Mouse (Mus musculus) megakaryocyte, embryonic 14.5 days (primary cell): ENCODE measurements at regions not wholly inside any gene's neighbourhood (a gene's known extent, or its start where the extent isn't known, plus 50 kb on each side); places are given as distances from the start of the nearest gene placed in this dataset.

Experiments
- H3K27me3 ChIP-seq: replicated peaks from 2 replicates; pipeline ENCODE3; 2012; ENCODE audit warnings: inconsistent platforms
- H3K36me3 ChIP-seq: replicated peaks from 2 replicates; pipeline ENCODE3; 2012; ENCODE audit warnings: low read length, inconsistent platforms, mixed read lengths
- H3K4me1 ChIP-seq: 2 replicates; pipeline ENCODE4 v1.6.1; 2012; ENCODE audit warnings: inconsistent platforms
- H3K4me3 ChIP-seq: replicated peaks from 2 replicates; pipeline ENCODE3; 2012; ENCODE audit warnings: moderate library complexity, mild to moderate bottlenecking, inconsistent platforms
- H3K9me3 ChIP-seq: 2 replicates; pipeline ENCODE4 v1.6.1; 2012; ENCODE audit warnings: inconsistent platforms
- FLI1 ChIP-seq: IDR thresholded peaks from 2 replicates; pipeline ENCODE4 v1.6.1; 2012; ENCODE audit warnings: low read length, inconsistent platforms, mixed read lengths
- GATA1 ChIP-seq: IDR thresholded peaks from 3 replicates; pipeline ENCODE4 v1.6.1; 2012; ENCODE audit warnings: mixed read lengths, low read length, inconsistent platforms, borderline replicate concordance

GRCm38 (mm10) chr11:79802566-79802965 lies 159.6 kb downstream of the Utp6 start:
- TF ChIP-seq FLI1 (no peak), GATA1 (no peak)

GRCm38 (mm10) chr11:79800256-79800655 lies 161.9 kb downstream of the Utp6 start:
- no peaks in the 10 kb centered on the region for H3K36me3 ChIP-seq
- H3K4me1 ChIP-seq: no peaks in the 10 kb centered on the region
- H3K4me3 ChIP-seq: no peak overlapping the region
- H3K27me3 ChIP-seq: peaks cover 61% of the 10 kb centered on the region
- peaks cover 21% of the 10 kb centered on the region for H3K9me3 ChIP-seq
- TF ChIP-seq FLI1 (no peak), GATA1 (no peak)

More at GRCm38 (mm10) chr11:79802566-79802965, 159.6 kb downstream of the Utp6 start:
- no peaks in the 10 kb centered on the region for H3K36me3 ChIP-seq
- H3K9me3 ChIP-seq: peaks cover 33% of the 10 kb centered on the region
- no peak overlapping the region for H3K4me3 ChIP-seq
- peaks cover 11% of the 10 kb centered on the region for H3K4me1 ChIP-seq
- peaks cover 68% of the 10 kb centered on the region for H3K27me3 ChIP-seq

GRCm38 (mm10) chr11:79788251-79788741 lies 173.9 kb downstream of the Utp6 start:
- no peak for TF ChIP-seq FLI1
- no peak for TF ChIP-seq GATA1
- Histone ChIP-seq H3K4me3 (no peak overlapping the region), H3K4me1 (peaks cover 35% of the 10 kb centered on the region), H3K9me3 (no peaks in the 10 kb centered on the region), H3K36me3 (no peaks in the 10 kb centered on the region), H3K27me3 (peaks cover 78% of the 10 kb centered on the region)

- TF ChIP-seq GATA1 (no peak), FLI1 (no peak)
- no peak overlapping the region for H3K4me3 ChIP-seq
- no peaks in the 10 kb centered on the region for H3K9me3 ChIP-seq
- peaks cover 34% of the 10 kb centered on the region for H3K4me1 ChIP-seq
- H3K27me3 ChIP-seq: peaks cover 78% of the 10 kb centered on the region
- H3K36me3 ChIP-seq: no peaks in the 10 kb centered on the region
Measured at GRCm38 (mm10) chr11:79787766-79788165, 174.4 kb downstream of the Utp6 start.

GRCm38 (mm10) chr11:79784071-79784470 lies 178.1 kb downstream of the Utp6 start:
- Histone ChIP-seq H3K36me3 (no peaks in the 10 kb centered on the region), H3K27me3 (peaks cover 75% of the 10 kb centered on the region), H3K4me1 (peaks cover 14% of the 10 kb centered on the region), H3K4me3 (no peak overlapping the region), H3K9me3 (no peaks in the 10 kb centered on the region)
- TF ChIP-seq GATA1 (no peak), FLI1 (no peak)

GRCm38 (mm10) chr11:79781966-79782365 lies 180.2 kb downstream of the Utp6 start:
- Histone ChIP-seq H3K4me1 (peaks cover 3% of the 10 kb centered on the region; the same call in 1 of the 2 replicates), H3K27me3 (peaks cover 78% of the 10 kb centered on the region), H3K9me3 (no peaks in the 10 kb centered on the region), H3K36me3 (no peaks in the 10 kb centered on the region), H3K4me3 (no peak overlapping the region)
- TF ChIP-seq FLI1 (no peak), GATA1 (no peak)

- TF ChIP-seq GATA1: no peak
- no peak for TF ChIP-seq FLI1
- no peaks in the 10 kb centered on the region for H3K9me3 ChIP-seq
- H3K36me3 ChIP-seq: no peaks in the 10 kb centered on the region
- H3K4me3 ChIP-seq: no peak overlapping the region
- H3K27me3 ChIP-seq: peaks cover 71% of the 10 kb centered on the region
- peaks cover 3% of the 10 kb centered on the region; the same call in 1 of the 2 replicates for H3K4me1 ChIP-seq
Measured at GRCm38 (mm10) chr11:79779756-79780155, 182.4 kb downstream of the Utp6 start.

GRCm38 (mm10) chr11:79778522-79778921 lies 183.7 kb downstream of the Utp6 start:
- no peaks in the 10 kb centered on the region for H3K9me3 ChIP-seq
- H3K4me3 ChIP-seq: no peak overlapping the region
- no peaks in the 10 kb centered on the region for H3K36me3 ChIP-seq
- TF ChIP-seq FLI1 (no peak), GATA1 (no peak)
- H3K4me1 ChIP-seq: peaks cover 3% of the 10 kb centered on the region; the same call in 1 of the 2 replicates
- peaks cover 71% of the 10 kb centered on the region for H3K27me3 ChIP-seq

- TF ChIP-seq FLI1 (no peak), GATA1 (no peak)
- H3K4me1 ChIP-seq: peaks cover 3% of the 10 kb centered on the region; the same call in 1 of the 2 replicates
- no peaks in the 10 kb centered on the region for H3K9me3 ChIP-seq
- peaks cover 69% of the 10 kb centered on the region for H3K27me3 ChIP-seq
- no peaks in the 10 kb centered on the region for H3K36me3 ChIP-seq
- H3K4me3 ChIP-seq: no peak overlapping the region
Measured at GRCm38 (mm10) chr11:79777988-79778387, 184.2 kb downstream of the Utp6 start.

- TF ChIP-seq FLI1 (no peak), GATA1 (no peak)
- peaks cover 62% of the 10 kb centered on the region for H3K27me3 ChIP-seq
- H3K4me3 ChIP-seq: no peak overlapping the region
- no peaks in the 10 kb centered on the region for H3K9me3 ChIP-seq
- H3K36me3 ChIP-seq: no peaks in the 10 kb centered on the region
- peaks cover 3% of the 10 kb centered on the region; the same call in 1 of the 2 replicates for H3K4me1 ChIP-seq
Measured at GRCm38 (mm10) chr11:79776577-79776976, 185.6 kb downstream of the Rab11fip4 start.

- Histone ChIP-seq H3K9me3 (peaks cover 8% of the 10 kb centered on the region), H3K27me3 (peaks cover 58% of the 10 kb centered on the region), H3K4me3 (no peak overlapping the region), H3K4me1 (peaks cover 3% of the 10 kb centered on the region; the same call in 1 of the 2 replicates), H3K36me3 (no peaks in the 10 kb centered on the region)
- TF ChIP-seq GATA1 (no peak), FLI1 (no peak)
Measured at GRCm38 (mm10) chr11:79773755-79774154, 182.7 kb downstream of the Rab11fip4 start.

- H3K4me3 ChIP-seq: no peak overlapping the region
- H3K36me3 ChIP-seq: no peaks in the 10 kb centered on the region
- H3K27me3 ChIP-seq: peaks cover 42% of the 10 kb centered on the region
- H3K9me3 ChIP-seq: peaks cover 11% of the 10 kb centered on the region
- TF ChIP-seq GATA1 (no peak), FLI1 (no peak)
- no peaks in the 10 kb centered on the region for H3K4me1 ChIP-seq
Measured at GRCm38 (mm10) chr11:79771431-79771830, 180.4 kb downstream of the Rab11fip4 start.
